Mouse (Mus musculus) cerebellum, adult 11 months (tissue): ENCODE results near the gene Cacna2d3.

ENCODE experiments used
- DNase-seq: peaks from one replicate; pipeline ENCODE4 v3.0.0; 2022

Cacna2d3 gene

GRCm38 (mm10) chr14:29137006-29137579 is 584.6 kb downstream of the Cacna2d3 start:
- no peak for DNase-seq

DNA sequence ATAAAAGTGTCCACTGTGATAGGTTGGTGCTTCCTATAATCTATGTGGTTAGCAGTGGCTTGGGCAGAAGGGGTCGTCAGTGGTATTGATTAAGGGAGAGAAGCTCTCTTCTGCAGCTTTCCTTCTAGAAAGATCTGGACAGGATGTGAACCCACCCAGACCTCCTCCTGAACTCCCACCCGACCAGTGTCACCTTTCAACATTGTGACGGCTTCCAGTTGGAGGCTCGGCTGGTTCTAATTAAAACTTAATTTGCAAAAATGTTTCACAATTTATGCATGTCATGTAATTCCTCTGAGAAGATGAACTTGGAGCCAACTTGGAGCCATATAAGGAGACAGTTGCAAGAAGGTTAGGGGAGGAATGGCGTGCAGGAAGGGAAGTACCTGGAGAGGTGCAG is 586.8 kb downstream of the Cacna2d3 start:
- no peak for DNase-seq

DNA sequence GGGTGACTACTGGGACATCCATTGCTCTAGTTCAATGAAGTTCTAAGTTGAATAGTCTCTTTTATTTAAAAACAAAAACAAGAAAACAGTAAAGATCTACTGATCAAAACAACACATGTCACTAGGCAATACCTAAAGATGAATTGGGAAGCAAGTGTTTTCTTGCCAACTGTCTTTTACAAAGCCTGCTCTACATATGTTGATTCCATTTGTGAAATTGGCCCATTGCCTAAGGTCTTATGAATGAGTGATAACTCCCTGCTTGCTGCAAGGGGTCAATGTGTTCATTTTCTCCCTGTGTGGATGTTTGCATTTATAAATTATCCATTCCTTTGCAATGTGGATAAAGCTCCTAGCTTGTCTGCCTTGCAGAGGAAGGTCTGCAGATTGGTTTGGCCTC is 591.2 kb downstream of the Cacna2d3 start:
- no peak for DNase-seq

- no peak for DNase-seq
These were observed 597.8 kb downstream of the Cacna2d3 start for GRCm38 (mm10) chr14:29123886-29124285.

GRCm38 (mm10) chr14:29122749-29123148 is 598.9 kb downstream of the Cacna2d3 start:
- no peak for DNase-seq

DNA sequence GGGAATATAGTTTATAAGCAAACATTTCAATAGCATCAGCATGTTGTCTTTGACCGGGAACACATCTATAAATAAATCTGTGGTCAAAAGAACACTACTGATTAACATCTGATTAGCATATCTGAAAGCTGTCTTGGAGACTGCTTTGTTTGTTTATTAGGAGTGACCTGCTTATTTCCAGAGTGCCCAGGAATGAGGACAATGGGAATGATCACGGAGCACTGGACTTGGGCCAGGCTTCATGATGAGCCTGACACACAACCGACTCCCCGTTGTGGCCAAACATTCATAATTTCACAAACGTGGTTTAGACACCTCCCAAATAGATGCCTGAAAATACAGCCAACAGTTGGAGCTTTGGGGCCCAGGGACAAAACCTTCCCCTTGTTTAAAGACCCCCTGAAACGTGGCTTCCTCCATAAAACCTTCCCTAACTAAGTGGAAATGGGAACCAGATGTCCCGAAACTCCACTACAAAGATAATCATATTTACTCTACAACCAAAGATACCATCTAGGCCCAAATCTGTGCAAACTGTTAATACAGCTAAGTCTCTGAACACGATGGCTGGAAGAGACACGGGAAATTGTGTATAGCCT is 607.7 kb downstream of the Cacna2d3 start:
- no peak for DNase-seq

- no peak for DNase-seq
These were observed 610.0 kb downstream of the Cacna2d3 start for GRCm38 (mm10) chr14:29111666-29112065.

DNA sequence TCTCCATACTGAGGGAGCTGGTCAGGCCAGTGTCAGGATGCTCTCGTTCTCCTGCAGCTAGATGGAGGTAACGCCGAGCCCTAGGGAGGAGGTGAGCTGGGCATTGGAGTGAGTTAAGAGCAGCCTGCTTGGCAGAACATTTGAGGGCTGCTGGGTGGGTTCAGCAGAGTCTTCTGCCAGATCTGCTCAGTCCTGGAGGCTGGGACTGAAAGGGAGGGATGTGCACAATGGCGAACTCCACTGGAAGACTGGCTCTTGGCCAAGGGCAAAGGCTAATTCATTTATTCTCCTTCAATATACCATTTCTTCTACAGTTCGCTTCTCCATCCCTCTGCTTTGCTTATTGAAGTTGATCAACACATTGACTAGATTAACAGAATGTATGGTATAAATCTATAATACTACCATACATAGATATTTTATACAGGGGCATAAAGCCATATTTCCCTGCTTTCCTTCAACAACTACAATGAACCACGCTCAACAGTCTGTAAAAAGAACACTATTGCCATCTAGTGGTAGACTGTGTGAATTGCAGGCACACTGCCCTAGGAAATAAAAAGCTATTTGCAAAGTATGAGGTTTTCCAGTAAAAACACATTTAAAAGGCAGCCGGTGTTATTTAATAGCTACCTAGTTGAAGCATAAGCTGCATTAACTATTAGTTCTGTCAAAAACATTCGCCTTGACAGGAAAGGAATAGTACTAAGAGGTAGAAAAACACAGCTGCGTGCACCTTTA is 611.1 kb downstream of the Cacna2d3 start:
- no peak for DNase-seq

- no peak for DNase-seq
These were observed 614.2 kb downstream of the Cacna2d3 start for GRCm38 (mm10) chr14:29107464-29107863.

DNA sequence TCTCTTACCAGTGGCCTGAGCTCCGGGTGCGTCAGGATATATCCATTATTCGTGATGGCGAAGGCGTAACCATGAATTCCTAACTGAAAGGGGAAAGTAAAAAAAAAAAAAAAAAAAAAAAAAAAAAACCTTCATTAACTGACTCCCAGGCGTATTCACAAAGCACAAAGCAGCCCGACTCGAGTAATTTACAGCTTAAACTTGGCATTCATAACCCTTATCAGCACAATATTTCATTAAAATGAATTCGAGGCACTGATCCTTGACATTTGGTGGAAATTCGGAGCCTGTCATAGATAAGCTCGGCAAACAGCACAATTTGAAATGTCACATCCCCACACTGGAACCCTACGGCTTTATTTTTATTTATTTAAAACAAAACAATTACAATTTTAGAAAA is 623.9 kb downstream of the Cacna2d3 start:
- DNase-seq, result no peak

GRCm38 (mm10) chr14:29095431-29095830 is 626.2 kb downstream of the Cacna2d3 start:
- DNase-seq, result no peak

DNA sequence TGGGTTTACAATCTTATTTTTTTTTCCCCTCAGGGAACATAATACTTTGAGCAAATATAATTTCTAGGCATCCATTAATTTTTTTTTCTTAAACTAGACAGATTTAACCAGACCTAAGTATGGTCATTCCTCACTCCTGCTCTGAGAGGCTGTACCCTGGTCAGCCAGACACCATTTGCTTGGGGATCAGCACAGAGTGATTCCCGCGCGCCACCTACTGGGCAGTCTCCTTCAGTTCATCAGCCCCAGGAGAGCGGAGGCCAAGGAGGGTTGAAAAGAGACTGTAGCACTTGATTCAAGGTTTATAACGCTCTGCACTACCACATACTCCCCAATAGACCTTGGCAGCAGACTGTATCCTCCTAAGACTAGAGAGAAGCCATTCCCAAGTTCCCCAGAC is 631.6 kb downstream of the Cacna2d3 start:
- peak; percentile 62 for DNase-seq

GRCm38 (mm10) chr14:29086528-29086927 is 635.1 kb downstream of the Cacna2d3 start:
- DNase-seq, result no peak

- DNase-seq, result no peak
These were observed 636.0 kb downstream of the Cacna2d3 start for GRCm38 (mm10) chr14:29085493-29086159.

- DNase-seq, result no peak
These were observed 639.5 kb downstream of the Cacna2d3 start for GRCm38 (mm10) chr14:29082171-29082570.

- DNase-seq, result no peak
These were observed 641.0 kb downstream of the Cacna2d3 start for GRCm38 (mm10) chr14:29080630-29081029.

DNA sequence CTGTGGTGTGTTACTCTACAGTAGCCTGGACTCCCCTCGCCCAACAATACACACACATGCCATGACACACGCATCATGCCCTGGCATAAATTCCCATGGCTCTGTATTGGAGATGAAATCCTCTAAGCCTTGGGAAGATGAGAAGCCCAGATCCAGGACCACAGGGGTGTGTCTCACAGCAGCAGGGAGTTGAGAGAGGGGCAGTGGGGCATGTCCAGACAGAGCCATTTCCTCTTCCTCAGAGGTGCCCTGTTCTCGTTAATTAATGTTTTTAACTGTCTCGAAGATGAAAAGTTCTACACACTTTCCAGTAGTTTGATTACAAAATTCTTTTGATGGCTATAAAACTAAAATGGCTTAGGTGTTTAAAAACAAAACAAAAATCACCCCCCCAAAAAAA is 641.4 kb downstream of the Cacna2d3 start:
- DNase-seq, result no peak

GRCm38 (mm10) chr14:29077418-29077817 is 644.2 kb downstream of the Cacna2d3 start:
- DNase-seq, result no peak

- DNase-seq, result peak; percentile 4
These were observed 647.9 kb downstream of the Cacna2d3 start for GRCm38 (mm10) chr14:29073747-29074146.

GRCm38 (mm10) chr14:29062676-29063075 is 659.0 kb downstream of the Cacna2d3 start:
- no peak for DNase-seq

GRCm38 (mm10) chr14:29061491-29061890 is 660.2 kb downstream of the Cacna2d3 start:
- DNase-seq, result no peak

DNA sequence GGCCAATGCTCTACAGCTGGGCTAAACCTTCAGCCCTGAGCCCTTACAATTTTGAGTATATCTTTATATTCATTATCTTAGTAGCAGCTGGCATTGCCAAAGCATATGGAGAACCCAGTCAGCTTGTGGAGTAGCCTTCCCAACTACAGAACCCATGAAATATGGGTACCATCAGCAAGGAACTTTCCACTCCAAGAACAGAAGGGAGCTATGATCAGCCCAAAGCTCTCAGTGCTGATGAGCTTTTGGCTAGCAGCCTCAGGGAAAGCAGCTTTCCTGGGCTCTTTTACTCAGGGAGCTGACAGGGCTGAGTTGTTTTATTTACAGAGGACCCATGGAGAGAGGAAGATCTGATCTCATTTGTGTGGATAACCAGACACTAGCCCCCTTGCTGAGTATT is 661.0 kb downstream of the Cacna2d3 start:
- no peak for DNase-seq

DNA sequence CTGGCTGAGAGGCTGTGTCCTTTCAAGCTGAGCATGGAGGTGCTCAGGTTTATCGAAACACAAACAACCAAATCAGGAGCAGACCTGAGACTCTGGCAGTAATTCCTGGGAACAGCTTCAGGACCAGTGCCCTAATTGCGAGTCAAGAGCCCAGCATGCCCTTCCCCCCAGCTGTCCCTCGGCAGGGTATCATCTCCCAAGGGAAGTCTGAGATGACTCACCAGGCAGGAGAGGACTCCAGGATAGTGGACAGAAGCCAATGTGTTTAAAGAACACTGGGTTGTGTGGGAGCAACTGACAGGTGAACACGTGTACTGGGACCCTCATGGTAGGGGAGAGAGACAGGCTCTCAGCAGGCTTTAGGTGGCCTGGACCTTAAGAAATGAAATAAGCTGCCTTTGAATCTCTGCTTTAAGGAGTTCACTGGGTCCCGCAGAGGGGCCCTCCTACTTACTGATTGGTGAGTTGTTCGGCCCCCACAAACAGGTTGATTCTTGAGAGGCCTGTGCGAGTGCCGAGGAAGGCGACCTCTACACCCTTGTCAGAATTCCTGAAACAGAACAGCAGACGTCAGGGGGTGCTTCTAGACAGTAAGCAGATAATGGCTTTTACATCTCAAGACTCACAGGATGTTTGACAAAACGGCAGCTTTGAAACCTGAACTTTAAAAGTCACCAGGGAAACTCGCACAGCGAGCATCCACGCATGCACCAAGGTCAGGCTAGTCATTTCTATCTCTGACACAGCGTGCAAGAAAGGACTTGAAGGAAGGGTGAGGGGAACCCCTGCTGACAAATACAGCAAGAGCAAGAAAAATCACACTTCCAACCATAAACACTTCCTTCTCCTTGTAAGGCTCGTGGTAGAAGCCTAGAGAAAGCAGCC is 669.5 kb downstream of the Cacna2d3 start:
- no peak for DNase-seq
